Mouse (Mus musculus) limb, embryonic 11.5 days (tissue): ENCODE results near the gene Pcsk2. TPM values are rescaled to one million over a fixed set of nuclear protein-coding genes. Genes with fewer than 3 reads are reported as not detected.

Experiments used
- ATAC-seq: fragments of 200-750 bp; cut with Nextera tagmentation; 2 replicates; pipeline ENCODE4 v1.8.0; 2017; ENCODE audit warnings: low read depth; ENCODE audit not compliant: insufficient number of reproducible peaks, low FRiP score, low TSS enrichment
- DNase-seq: peaks from one replicate; pipeline ENCODE4 v3.0.0-alpha.2; 2015; ENCODE audit warnings: low spot score
- H3K27ac ChIP-seq: fragments of 300-500 bp; sonication (generic); replicated peaks from 2 replicates; pipeline ENCODE4 v1.5.1; 2014; ENCODE audit warnings: low read depth, mild to moderate bottlenecking, low read length
- H3K27me3 ChIP-seq: fragments of 300-500 bp; sonication (generic); 2 replicates; pipeline ENCODE4 v1.6.1; 2014; ENCODE audit warnings: mild to moderate bottlenecking, low read length, mixed read lengths; ENCODE audit not compliant: control insufficient read depth, insufficient read depth
- H3K36me3 ChIP-seq: fragments of 300-500 bp; sonication (generic); 2 replicates; pipeline ENCODE4 v1.6.1; 2014; ENCODE audit warnings: mild to moderate bottlenecking, low read length, moderate library complexity, mixed read lengths; ENCODE audit not compliant: control insufficient read depth, insufficient read depth
- H3K4me1 ChIP-seq: fragments of 300-500 bp; sonication (generic); 2 replicates; pipeline ENCODE4 v1.6.1; 2014; ENCODE audit warnings: low read length, mixed read lengths; ENCODE audit not compliant: control insufficient read depth, insufficient read depth
- H3K4me2 ChIP-seq: fragments of 300-500 bp; sonication (generic); 2 replicates; pipeline ENCODE4 v1.6.1; 2014; ENCODE audit warnings: low read depth, mild to moderate bottlenecking, moderate library complexity; ENCODE audit not compliant: severe bottlenecking
- H3K4me3 ChIP-seq: fragments of 300-500 bp; sonication (generic); 2 replicates; pipeline ENCODE4 v1.5.1; 2014; ENCODE audit warnings: low read depth, low read length
- H3K9ac ChIP-seq: fragments of 300-500 bp; sonication (generic); 2 replicates; pipeline ENCODE4 v1.6.1; 2014; ENCODE audit warnings: mild to moderate bottlenecking, low read length
- H3K9me3 ChIP-seq: fragments of 300-500 bp; sonication (generic); 2 replicates; pipeline ENCODE4 v1.6.1; 2016; ENCODE audit warnings: low read length; ENCODE audit not compliant: control insufficient read depth
- WGBS: fragments of 180-500 bp; shearing (Covaris S2); extraction: QIAGEN DNeasy Blood & Tissue Kit; methylation state at CpG from one replicate; pipeline ENCODE4 v1.1.7; 2014; 5-methylcytosine and 5-hydroxymethylcytosine counted together
- polyA plus RNA-seq: library from polyadenylated mRNA; unstranded; fragments of >200 nt; fragmentation: Nextera tagmentation; extraction: Ambion mirVana; gene quantifications from 2 replicates; pipeline ENCODE4 v1.2.1, GENCODE M21; 2014

Gene Pcsk2
- polyA plus RNA-seq, 1 experiment from 2014 or later = 0.51 TPM

DNA sequence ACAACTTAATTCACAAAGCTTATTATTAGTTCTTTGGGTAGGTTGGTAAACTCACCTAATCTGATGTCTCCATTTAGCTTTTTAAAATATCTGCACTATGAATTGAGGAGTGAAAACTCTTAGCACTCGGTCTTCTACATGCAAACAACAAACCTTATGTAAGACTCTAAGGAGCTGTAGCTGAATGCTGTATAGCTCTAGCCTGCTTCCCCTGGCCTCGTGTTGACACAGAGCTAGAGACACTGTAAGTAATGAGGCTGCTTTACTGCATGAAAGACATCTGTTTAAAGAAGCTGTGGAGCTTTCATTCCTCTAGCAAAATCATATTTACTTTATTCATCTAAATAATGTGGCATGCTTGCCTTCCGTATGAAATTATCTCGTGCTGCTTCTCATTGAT, 14.4 kb downstream of the Pcsk2 start:
- H3K9me3 ChIP-seq = no peaks in the 10 kb centered on the region
- H3K4me3 ChIP-seq = no peak overlapping the region
- ATAC-seq (no peak), DNase-seq (no peak)
- H3K9ac ChIP-seq = no peak overlapping the region
- H3K4me1 ChIP-seq = no peaks in the 10 kb centered on the region
- WGBS = 83% methylated on average over 4 of the region's 4 CpGs
- no peak overlapping the region for H3K4me2 ChIP-seq
- H3K36me3 ChIP-seq = no peaks in the 10 kb centered on the region
- no peaks in the 10 kb centered on the region for H3K27me3 ChIP-seq
- no peak overlapping the region for H3K27ac ChIP-seq

DNA sequence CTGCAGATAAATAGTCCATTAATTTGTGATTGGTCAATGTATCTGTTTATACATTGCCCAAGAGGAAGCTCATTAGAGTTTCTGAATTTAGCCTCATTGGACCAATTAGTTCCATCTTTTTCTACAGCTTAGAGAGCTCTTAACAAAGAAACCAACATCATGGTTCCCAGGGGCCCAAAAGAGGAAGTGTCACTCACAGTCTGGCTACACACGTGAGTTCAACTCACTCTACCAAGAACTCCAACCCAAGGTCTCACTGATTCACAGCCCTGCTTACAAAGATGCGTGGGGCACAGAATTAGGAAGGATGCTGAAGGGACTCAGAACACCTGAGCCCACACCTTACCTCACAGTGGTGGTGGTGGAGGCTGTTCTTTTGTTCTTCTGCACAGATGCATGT, 19.1 kb downstream of the Pcsk2 start:
- ATAC-seq = no peak
- no peak for DNase-seq
- 75% methylated on average over 2 of the region's 2 CpGs for WGBS

DNA sequence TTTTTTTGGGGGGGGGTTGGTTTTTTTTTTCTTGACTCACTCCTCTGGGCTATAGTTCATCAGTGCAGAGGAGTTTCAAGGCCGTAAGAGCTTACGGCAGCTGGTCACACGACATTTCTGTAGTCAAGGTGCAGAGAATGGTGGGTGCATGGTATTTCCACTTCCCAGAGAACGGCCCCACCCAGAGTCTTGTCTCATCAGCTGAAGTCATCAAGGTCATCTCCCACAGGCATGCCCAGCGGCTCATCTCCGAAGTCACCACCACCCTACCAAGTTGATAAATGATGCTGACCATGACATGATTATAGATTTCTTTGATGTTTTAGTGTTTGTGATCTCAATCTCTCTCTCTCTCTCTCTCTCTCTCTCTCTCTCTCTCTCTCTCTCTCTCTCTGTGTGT, 20.0 kb downstream of the Pcsk2 start:
- 88% methylated on average over 6 of the region's 6 CpGs for WGBS
- Histone ChIP-seq H3K36me3 (no peaks in the 10 kb centered on the region), H3K9ac (no peak overlapping the region), H3K4me2 (no peak overlapping the region), H3K4me1 (no peaks in the 10 kb centered on the region), H3K4me3 (no peak overlapping the region), H3K27ac (no peak overlapping the region), H3K27me3 (no peaks in the 10 kb centered on the region), H3K9me3 (no peaks in the 10 kb centered on the region)
- DNase-seq (no peak), ATAC-seq (no peak)

More for the DNA sequence above, 19.1 kb downstream of the Pcsk2 start:
- Histone ChIP-seq H3K4me1 (no peaks in the 10 kb centered on the region), H3K9ac (no peak overlapping the region), H3K27ac (no peak overlapping the region), H3K4me2 (no peak overlapping the region), H3K27me3 (no peaks in the 10 kb centered on the region), H3K4me3 (no peak overlapping the region), H3K36me3 (no peaks in the 10 kb centered on the region), H3K9me3 (no peaks in the 10 kb centered on the region)

DNA sequence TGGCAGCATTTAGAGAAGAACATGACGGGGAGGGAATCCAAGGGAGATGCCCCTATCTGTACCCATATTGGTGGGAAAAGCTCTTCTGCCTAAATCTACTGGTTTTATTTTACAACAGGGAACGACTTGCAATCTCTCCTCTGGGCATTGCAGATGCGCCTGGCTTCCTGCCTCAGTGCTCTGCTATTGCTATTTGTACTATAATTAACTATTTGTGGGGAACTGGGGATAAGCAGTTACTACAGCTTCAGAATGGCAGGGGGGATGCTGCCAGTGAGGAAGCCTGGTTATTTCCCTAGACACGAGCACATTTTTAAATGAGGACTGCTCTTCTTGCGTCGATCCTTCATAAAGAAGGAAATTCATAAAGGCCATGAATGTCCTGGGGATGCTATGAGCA, 39.4 kb downstream of the Pcsk2 start:
- 80% methylated on average over 6 of the region's 6 CpGs for WGBS
- Histone ChIP-seq H3K9me3 (no peaks in the 10 kb centered on the region), H3K27ac (no peak overlapping the region), H3K27me3 (no peaks in the 10 kb centered on the region), H3K36me3 (no peaks in the 10 kb centered on the region), H3K9ac (no peak overlapping the region), H3K4me3 (no peak overlapping the region), H3K4me1 (no peaks in the 10 kb centered on the region), H3K4me2 (no peak overlapping the region)
- DNase-seq (no peak), ATAC-seq (no peak)

DNA sequence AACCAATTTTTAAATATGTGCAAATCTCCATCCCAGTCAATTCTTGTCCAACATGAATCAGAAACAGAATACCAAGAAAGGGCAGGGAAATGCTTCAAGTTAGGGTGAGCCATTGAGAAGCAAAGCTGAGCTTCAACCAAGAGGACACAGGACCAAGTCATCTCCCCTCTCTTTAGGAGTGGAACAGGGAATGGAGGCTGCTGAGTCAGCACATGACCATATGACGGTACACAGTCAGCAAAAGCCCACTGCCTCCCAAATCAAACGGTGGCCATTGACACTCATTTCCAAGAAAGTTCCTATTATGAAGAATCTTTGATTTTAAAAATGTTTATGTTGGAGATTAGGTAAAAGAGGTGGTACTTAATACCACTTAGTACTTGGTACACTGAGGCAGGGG, 44.4 kb downstream of the Pcsk2 start:
- ATAC-seq = no peak
- WGBS = 88% methylated on average over 2 of the region's 2 CpGs
- Histone ChIP-seq H3K36me3 (no peaks in the 10 kb centered on the region), H3K4me1 (no peaks in the 10 kb centered on the region), H3K9me3 (no peaks in the 10 kb centered on the region), H3K27ac (no peak overlapping the region), H3K9ac (no peak overlapping the region), H3K4me2 (no peak overlapping the region), H3K27me3 (no peaks in the 10 kb centered on the region), H3K4me3 (no peak overlapping the region)
- DNase-seq = no peak

DNA sequence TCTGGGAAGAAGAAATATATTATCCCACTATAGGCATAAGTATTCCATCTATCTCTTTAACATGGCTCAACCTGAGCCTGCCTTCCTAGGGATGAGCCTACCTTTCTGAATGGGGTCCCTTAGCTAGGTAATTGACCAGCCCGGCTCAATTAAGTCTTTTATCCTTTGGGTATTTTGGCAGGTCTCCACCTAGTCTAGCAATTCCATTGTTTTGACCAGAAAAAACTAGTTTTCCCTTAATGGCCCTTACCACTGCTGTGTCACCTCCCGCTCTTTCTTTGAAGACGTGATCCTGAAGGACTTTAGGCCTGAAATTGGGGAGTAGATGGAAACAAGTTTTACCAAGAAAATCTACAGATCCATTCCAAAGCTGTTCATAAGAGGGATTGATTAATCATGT, 57.1 kb downstream of the Pcsk2 start:
- H3K4me1 ChIP-seq = no peaks in the 10 kb centered on the region
- H3K9me3 ChIP-seq = no peaks in the 10 kb centered on the region
- no peak overlapping the region for H3K9ac ChIP-seq
- no peaks in the 10 kb centered on the region for H3K27me3 ChIP-seq
- no peaks in the 10 kb centered on the region for H3K36me3 ChIP-seq
- ATAC-seq (no peak), DNase-seq (no peak)
- H3K27ac ChIP-seq = no peak overlapping the region
- no peak overlapping the region for H3K4me2 ChIP-seq
- no peak overlapping the region for H3K4me3 ChIP-seq
- 58% methylated on average over 3 of the region's 3 CpGs for WGBS

DNA sequence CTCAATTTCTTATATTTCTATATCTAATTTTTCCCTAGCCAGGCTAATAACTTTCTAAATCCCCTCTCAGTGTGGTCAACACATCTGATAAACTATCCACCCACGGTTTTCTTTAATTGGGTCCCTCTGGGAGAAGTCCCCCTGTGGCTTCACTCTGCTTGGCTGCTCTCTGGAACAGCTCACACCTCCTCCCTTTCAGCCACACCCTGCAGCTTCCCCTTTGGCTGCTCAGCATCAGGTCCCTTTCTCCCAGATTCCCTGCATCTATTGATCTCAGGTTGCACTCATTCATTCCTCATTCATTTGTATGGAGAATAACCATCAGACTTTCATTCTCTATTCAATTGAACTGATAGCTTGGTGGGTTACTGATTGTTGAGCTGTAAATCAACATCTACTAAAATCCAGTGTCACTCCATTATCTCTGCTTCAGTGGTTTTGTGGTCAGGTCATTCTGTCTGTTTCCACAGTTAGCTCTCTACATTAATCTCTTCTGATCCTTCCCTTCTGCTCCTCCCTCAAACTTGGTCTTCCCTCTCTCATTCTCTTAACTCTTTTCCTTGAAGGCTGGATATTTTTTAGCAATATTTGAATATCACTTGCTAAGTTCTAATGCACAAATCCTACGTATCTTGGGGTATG, 58.0 kb downstream of the Pcsk2 start:
- 46% methylated on average over 2 of the region's 2 CpGs for WGBS
- Histone ChIP-seq H3K9ac (no peak overlapping the region), H3K36me3 (no peaks in the 10 kb centered on the region), H3K27me3 (no peaks in the 10 kb centered on the region), H3K4me2 (no peak overlapping the region), H3K9me3 (no peaks in the 10 kb centered on the region), H3K4me1 (no peaks in the 10 kb centered on the region), H3K4me3 (no peak overlapping the region), H3K27ac (no peak overlapping the region)
- no peak for ATAC-seq
- no peak for DNase-seq

DNA sequence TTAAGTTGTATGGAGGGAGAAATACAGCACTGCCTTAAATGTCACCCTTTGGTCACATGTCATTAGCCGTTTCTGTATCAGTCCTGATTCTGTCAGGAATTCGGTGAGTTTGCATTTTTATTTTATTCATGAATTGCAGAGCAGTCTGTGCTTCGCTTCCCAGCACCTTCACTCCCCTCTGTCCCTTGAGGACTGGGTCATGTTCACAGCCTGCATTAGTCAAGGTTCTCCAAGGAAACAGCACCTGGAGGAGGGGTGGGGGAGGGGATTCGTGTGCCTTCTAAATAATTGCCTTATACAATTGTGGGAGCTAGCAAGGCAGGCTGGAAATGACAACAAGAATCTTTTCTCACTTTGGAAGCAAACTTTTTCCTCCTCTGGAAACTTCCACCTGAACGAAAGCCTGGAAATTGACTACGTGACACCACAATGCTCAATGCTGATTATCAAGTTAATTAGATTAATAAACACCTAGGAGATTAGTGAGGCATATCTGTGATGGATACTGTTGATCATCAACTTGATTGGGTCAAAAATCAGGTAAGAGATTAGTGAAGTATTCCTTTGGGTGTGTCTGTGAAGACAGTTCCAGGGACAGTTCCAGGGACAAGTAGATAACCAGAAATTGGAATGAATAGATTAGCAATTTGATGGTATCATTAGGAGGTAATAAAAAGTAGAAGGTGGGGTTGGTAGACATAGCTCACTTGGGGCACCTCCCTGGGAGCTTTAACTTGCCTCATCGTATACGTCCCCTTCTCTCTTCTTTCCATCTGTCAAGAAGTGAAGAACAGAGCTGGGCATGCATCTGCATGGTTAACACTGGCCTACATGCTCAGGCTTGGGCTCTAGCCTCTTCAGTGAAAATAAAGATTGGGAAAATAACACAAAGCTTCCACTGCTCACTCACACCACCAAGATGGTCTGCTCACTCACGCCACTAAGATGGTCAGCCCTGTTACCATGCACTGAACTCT, 64.7 kb downstream of the Pcsk2 start:
- no peak overlapping the region for H3K4me2 ChIP-seq
- no peaks in the 10 kb centered on the region for H3K9me3 ChIP-seq
- no peak overlapping the region for H3K27ac ChIP-seq
- ATAC-seq (no peak), DNase-seq (no peak)
- H3K27me3 ChIP-seq = no peaks in the 10 kb centered on the region
- WGBS = 73% methylated on average over 9 of the region's 9 CpGs
- H3K4me3 ChIP-seq = no peak overlapping the region
- no peaks in the 10 kb centered on the region for H3K4me1 ChIP-seq
- H3K36me3 ChIP-seq = no peaks in the 10 kb centered on the region
- no peak overlapping the region for H3K9ac ChIP-seq
